Mouse (Mus musculus): ENCODE measurements around the gene Dennd4a.

DNA sequence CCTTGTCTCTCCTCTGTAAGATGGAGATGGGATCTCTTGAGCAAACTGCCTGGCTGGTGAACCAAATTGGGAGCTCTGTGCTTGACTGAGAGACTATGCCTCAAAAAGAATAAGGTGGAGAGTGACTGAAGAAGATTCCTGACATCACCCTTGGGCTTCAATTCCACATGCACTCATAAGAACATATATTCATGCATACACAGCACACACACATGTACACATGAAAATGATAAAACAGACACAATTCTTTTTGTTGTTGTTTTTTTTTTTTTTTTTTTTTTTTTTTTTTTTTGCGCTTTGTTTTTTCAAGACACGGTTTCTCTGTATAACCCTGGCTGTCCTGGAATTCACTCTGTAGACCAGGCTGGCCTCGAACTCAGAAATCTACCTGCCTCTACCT is 146.1 kb downstream of the Dennd4a start:
- TF ChIP-seq RCOR1 (conservative IDR thresholded peaks at IDR 0.05; ENCODE audit: low read depth, low read length) (no peak), MAX (IDR thresholded peaks at IDR 0.05; ENCODE audit: low read length) (no peak), EP300 (IDR thresholded peaks at IDR 0.05; ENCODE audit: low read length) (no peak), JUN (IDR thresholded peaks at IDR 0.05; ENCODE audit: insufficient read depth, low read depth, low read length) (no peak), CTCF (conservative IDR thresholded peaks at IDR 0.05 in 1 of 2, IDR thresholded peaks at IDR 0.05 in 1 of 2; ENCODE audit: low read depth in 2 of 2, low read length in 2 of 2) (no peak), SIN3A (IDR thresholded peaks at IDR 0.05; ENCODE audit: low read length) (no peak), MEF2A (IDR thresholded peaks at IDR 0.05; ENCODE audit: borderline replicate concordance, low read depth, low read length) (no peak), PAX5 (IDR thresholded peaks at IDR 0.05; ENCODE audit: low read length) (no peak), USF1 (IDR thresholded peaks at IDR 0.05; ENCODE audit: low read depth, low read length) (no peak), TCF12 (IDR thresholded peaks at IDR 0.05; ENCODE audit: low read depth, low read length) (no peak)

Measured in CH12.LX (cell line).